Mouse (Mus musculus) monocyte, adult 5-6 weeks (primary cell): ENCODE measurements around the gene Cox5a. TPM values are rescaled to one million over a fixed set of nuclear protein-coding genes. Genes with fewer than 3 reads are reported as not detected.

ENCODE experiments used
- ATAC-seq: fragments of 153-309, 156-312 bp; replicated peaks from 2 replicates; pipeline ENCODE4 v1.8.0; 2017; ENCODE audit warnings: mild to moderate bottlenecking; ENCODE audit not compliant: low TSS enrichment, insufficient number of reproducible peaks, severe bottlenecking, poor library complexity, low FRiP score
- total RNA-seq: library from RNA; stranded (forward); fragments of 200-1000, 200-491, 200-594 nt; gene quantifications from 3 replicates; pipeline ENCODE4 v1.2.3, GENCODE M21; 2017

Gene Cox5a
- total RNA-seq, 1 experiment from 2014 or later = 54.8 TPM

GRCm38 (mm10) chr9:57522861-57523246, 1.8 kb downstream of the Cox5a start:
- ATAC-seq = no peak

- ATAC-seq = no peak
Measured at GRCm38 (mm10) chr9:57523754-57524153, 2.7 kb downstream of the Cox5a start.

DNA sequence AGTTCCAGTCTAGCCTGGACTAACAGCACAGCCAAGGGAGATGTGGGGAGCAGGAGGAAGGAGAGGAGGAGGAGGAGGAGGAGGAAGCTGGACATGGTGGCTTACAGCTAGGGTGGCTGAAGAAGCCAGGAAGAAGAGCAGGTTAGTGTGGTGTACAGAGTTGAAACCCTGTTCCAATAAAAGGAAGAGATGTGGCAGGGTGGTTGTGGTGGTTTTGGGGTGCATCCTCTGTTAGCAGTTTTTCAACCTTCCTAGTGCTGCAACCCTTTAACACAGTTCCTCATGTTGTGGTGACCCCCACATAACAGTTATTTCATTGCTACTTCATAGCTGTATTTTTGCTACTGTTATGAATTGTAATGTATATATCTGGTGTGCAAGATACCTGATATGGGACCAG, 3.4 kb downstream of the Cox5a start:
- no peak for ATAC-seq

- no peak for ATAC-seq
Measured at GRCm38 (mm10) chr9:57525516-57525915, 4.4 kb downstream of the Cox5a start.

DNA sequence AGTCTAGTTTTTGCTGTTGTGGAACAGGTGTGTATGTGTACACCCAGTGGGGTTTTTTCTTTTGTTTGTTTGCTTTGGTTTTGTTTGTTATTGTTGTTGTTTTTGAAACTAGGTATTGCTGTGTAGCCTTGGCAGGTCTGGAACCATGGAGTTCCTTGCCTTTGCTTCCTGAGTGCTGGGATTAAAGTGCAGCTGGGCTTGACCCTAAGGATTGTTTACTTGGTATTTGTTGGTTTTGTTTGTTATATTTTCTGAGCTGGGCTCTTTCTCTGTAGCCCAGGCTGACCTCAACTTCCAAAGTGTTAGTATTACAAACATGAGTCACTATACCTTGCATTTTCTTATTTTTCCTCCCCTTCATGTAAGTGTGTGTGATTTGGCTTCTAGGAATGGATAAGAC, 5.4 kb downstream of the Cox5a start:
- no peak for ATAC-seq

GRCm38 (mm10) chr9:57531946-57532345, 10.9 kb downstream of the Cox5a start:
- ATAC-seq = no peak

GRCm38 (mm10) chr9:57536362-57536761, 15.3 kb downstream of the Cox5a start:
- ATAC-seq = no peak

DNA sequence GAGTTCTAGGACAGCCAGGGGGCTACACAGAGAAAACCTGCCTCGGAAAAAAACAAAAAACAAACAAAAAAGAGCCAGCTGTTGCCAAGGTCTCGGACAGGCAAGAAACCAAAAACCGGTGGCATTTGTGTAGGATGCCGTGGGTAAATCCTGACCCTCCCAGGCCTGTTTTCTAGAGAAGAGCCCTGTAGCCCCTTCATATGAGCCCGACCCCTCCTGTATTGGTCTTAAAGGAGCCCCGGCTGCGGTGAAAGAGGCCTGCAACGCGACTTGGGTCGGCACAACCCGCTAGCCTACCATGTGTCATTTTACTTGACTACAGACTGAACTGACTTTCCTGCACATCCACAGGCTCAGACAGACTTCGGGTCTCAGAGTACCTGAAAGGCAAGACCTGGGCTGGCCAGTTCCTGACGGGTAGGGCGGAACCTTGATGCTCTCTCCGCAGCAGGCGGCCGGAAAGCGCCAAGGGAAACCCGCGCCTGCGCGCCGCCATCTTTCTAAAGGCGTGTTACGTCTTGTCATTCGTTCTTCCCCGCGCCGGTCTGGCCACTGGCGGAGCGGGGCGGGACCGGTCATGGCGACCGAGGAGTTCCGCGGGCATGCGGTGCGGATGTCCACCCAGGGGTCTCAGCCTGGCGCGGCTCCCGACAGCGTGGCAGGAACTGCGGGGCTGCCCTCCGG, 16.1 kb downstream of the Cox5a start, which contains the start of gene Fam219b:
Gene Fam219b (plus strand): TSS at position 485 of the 684 bp plus-strand sequence.
- ATAC-seq = peak; percentile 90

DNA sequence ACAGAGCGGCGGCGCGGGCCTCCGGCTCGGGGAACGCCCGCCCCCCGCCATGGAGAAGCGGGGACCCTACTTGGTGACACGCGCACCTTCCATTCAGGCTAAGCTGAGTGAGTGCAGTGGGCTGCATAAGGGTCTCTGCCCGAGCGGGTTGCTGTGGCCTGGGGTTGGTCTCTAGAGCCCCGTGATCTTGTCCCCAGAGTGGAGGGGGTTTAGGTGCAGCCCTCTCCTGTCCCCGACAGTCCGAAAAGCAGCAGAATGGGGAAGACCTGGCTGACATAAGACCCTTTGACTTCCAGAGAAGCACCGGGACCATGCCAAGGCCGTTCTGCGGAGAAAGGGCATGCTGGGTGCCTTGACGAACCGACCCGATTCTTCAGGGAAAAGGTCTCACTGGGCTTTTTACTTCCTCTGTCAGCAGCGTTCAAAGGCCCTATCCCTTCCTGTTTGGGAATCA, 16.7 kb downstream of the Cox5a start:
- no peak; the same call in 1 of the 2 replicates for ATAC-seq

GRCm38 (mm10) chr9:57539550-57539949, 18.5 kb downstream of the Cox5a start:
- ATAC-seq = no peak

DNA sequence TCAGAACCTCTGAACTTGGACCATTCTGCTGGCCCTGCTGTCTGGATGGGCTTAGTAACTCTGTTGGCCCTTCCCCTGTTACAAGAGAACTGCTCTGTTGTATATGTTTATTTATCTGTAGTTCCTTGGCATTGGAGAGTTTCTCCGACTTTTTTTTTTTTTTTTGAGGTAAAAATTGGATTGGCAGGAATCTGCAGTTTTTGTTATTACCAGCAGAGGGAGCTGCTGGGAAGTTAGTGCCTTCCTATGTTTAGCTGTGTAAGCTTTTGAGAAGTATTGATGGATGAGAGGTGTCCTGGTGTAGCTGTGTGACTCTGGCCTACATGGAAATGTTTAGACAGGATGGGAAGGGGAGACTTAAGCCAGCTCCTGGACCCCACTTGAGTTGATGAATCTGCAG, 20.2 kb downstream of the Cox5a start:
- no peak for ATAC-seq

DNA sequence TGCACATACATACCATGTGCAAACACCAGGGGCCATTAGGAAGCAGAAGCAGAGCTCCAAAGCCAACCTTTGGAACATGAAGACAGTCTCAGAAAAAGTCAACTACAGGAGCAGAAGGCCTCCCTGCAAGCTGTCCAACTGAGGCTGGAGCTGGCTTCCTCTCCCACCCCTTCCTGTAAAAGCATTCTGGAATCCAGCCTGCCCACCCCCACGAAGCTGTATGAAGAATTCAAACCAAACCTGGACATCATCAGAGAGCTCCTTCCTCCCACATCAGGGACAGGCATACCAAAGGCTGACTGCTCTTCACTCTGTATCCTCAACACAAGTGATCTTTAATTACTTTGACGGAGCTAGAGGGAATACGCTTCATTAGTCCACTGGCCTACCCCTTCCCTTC, 22.9 kb downstream of the Cox5a start:
- no peak for ATAC-seq

DNA sequence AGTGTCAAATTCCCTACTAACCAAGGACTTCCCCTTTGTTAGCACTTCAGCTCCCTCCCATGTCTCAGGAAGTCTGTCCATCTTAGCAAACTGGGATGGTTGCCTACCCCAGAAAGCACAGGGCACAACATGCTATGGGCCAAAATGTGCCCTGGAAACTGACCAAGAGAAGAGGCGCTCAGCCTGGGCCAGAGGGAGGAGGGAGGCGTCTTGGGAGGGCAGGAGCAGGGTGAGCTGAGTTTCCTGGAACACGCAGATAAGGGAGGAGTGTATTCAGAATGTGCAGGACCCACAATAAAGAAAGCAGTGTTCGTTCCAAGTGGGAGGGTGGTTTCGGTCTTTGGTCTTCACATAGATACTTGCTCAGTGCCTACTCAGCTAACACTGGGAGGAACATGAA, 26.2 kb downstream of the Cox5a start:
- no peak for ATAC-seq

DNA sequence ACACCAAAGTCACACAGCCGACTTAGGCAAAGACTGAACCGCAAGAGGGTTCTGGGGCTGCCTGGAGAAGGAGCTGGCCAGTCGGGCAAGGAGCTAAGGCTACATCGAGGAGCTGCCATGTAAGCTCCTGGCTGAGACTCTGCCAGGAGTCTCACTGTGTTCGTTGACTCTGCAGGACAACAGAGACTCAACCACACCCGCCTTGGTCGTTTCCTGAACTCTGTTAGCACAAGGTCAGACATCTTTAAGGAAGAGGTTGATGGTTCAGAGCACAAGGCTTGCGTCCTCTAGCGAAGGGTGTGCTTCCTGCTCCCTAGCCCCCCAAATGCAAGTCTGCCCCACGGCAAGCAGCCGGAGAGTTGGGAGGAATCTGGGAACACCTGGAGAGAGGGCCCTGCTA, 26.8 kb downstream of the Cox5a start:
- ATAC-seq = no peak

DNA sequence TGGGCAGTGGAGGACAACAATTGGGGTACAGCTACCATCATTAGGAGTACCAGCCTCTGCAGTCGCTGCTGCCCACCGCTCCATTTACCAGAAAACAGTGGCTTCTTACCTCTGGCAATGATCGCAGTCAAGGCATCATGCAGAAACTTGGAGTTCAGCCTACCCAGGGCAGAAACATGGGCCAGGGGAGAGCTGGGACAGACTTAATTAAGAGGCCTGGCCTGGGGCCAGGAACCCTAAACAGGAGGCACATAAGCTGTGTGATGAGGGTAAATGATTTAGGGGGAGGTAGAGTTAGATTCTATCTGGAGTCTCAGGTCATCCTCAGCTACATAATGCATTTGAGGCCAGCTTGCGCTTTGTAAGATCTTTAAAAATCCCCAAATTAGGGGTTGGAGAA, 28.1 kb downstream of the Cox5a start:
- ATAC-seq = no peak

- no peak for ATAC-seq
Measured at GRCm38 (mm10) chr9:57550126-57550862, 29.2 kb downstream of the Cox5a start.

DNA sequence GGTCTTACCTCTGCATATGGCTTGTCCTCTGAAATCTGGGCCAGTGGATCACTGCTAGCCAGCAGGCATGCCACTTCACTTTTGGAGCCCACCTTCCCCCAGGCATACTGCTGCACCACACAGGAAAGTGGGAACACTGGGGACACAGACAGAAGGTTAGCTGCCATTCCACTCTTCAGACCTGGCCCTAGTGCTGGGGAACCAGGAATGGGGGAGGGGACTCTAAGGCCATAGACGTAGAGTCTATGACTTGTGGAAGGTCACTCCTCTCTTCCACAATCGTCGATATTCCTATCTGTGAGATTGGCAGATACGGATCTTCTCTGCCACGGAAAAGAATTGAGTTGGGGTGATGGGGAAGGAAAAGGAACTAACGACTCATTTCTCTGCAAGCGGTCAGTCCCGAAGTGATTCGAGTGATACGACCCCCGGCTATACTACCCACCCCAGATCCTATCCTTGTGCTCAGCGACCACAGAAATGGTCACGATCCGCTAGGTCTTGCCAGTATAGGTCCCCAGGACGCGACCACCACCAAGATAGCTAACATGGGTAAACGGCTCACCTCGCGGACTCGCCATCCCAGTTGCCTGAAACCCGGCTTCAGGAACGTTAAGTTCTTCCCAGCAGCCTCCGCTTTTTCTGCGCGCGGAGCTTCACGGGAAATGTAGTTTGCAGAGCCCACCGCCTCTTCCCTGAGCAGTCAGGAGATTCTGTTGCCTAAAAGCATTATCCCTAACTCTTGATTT, 31.2 kb downstream of the Cox5a start, which contains the start of gene Mpi:
Gene Mpi (minus strand): TSS at position 625 of the 749 bp plus-strand sequence.
- peak; percentile 67 for ATAC-seq

- ATAC-seq = no peak
Measured at GRCm38 (mm10) chr9:57553119-57553518, 32.0 kb downstream of the Cox5a start.

DNA sequence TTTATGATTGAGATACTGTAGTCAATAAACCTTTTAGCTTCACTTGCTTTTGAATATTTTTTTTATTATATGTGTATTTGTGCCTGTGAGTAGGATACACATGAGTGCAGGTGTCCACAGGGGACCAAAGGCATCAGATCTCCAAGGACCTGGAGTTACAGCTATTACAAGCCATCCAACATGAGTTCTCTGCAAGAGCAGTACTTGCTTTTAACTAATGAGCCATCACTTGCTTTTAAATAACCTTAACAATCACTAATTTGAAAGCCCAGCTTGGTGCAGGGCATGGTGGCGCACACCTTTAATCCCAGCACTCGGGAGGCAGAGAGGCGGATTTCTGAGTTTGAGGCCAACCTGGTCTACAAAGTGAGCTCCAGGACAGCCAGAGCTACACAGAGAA, 33.7 kb downstream of the Cox5a start:
- ATAC-seq = no peak
